Mouse (Mus musculus) MEL (cell line): ENCODE measurements around the gene Tuba3a. TPM values are rescaled to one million over a fixed set of nuclear protein-coding genes. Genes with fewer than 3 reads are reported as not detected.
A peak's percentile ranks its signal among the peaks of the same experiment; 100 is the strongest.

Experiments
- DNase-seq: peaks from one replicate; pipeline ENCODE4 v3.0.0; 2011; ENCODE audit warnings: low read depth, low spot score
- H3K27ac ChIP-seq: 2 replicates; pipeline ENCODE4 v1.5.1; 2012; ENCODE audit warnings: low read depth, mild to moderate bottlenecking, control low read depth, low read length, moderate library complexity; ENCODE audit not compliant: control insufficient read depth
- H3K27me3 ChIP-seq, 2 experiments: fragments of 150-350 bp in 1 of 2; sonication (generic) in 1 of 2; 2 replicates each; pipeline ENCODE4 v1.6.1; 2012; ENCODE audit warnings: low read length in 2 of 2, mild to moderate bottlenecking in 2 of 2, improper control_type of control experiment in 1 of 2, moderate library complexity in 1 of 2; ENCODE audit not compliant: insufficient read depth in 2 of 2, control insufficient read depth in 1 of 2
- H3K36me3 ChIP-seq, 2 experiments: 2 replicates each; pipeline ENCODE4 v1.6.1; 2012 to 2014; ENCODE audit warnings: low read length in 2 of 2, improper control_type of control experiment in 1 of 2, inconsistent platforms in 1 of 2, mild to moderate bottlenecking in 1 of 2; ENCODE audit not compliant: insufficient read depth in 2 of 2, control insufficient read depth in 1 of 2
- H3K4me1 ChIP-seq, 2 experiments: fragments of 150-350 bp in 1 of 2; sonication (generic) in 1 of 2; 2 replicates each; pipeline ENCODE4 v1.6.1; 2012; ENCODE audit warnings: low read length in 2 of 2, improper control_type of control experiment in 1 of 2, mild to moderate bottlenecking in 1 of 2; ENCODE audit not compliant: insufficient read depth in 2 of 2, control insufficient read depth in 1 of 2
- H3K4me3 ChIP-seq, 2 experiments: fragments of 150-350 bp in 1 of 2; sonication (generic) in 1 of 2; 2 replicates each; pipeline ENCODE4 v1.5.1; 2012; ENCODE audit warnings: low read depth in 2 of 2, low read length in 2 of 2, mild to moderate bottlenecking in 2 of 2, moderate library complexity in 2 of 2, control low read depth in 1 of 2, improper control_type of control experiment in 1 of 2; ENCODE audit not compliant: control insufficient read depth in 1 of 2, insufficient read depth in 1 of 2
- H3K79me2 ChIP-seq: 2 replicates; pipeline ENCODE4 v1.6.1; 2012; ENCODE audit warnings: mild to moderate bottlenecking, low read length, moderate library complexity; ENCODE audit not compliant: control insufficient read depth, poor library complexity, insufficient read depth
- H3K9ac ChIP-seq: 2 replicates; pipeline ENCODE4 v1.6.1; 2012; ENCODE audit warnings: low read depth, mild to moderate bottlenecking, control low read depth, low read length, moderate library complexity; ENCODE audit not compliant: control insufficient read depth, poor library complexity, severe bottlenecking
- H3K9me3 ChIP-seq: fragments of 150-350 bp; sonication (generic); replicated peaks from 2 replicates; pipeline ENCODE4 v1.6.1; 2012; ENCODE audit warnings: mild to moderate bottlenecking, low read length, improper control_type of control experiment, moderate library complexity; ENCODE audit not compliant: insufficient read depth
- CHD2 ChIP-seq: IDR thresholded peaks from 2 replicates; pipeline ENCODE4 v1.6.1; 2011; ENCODE audit warnings: low read length, improper control_type of control experiment
- E2F4 ChIP-seq: IDR thresholded peaks from 2 replicates; pipeline ENCODE4 v1.6.1; 2011; ENCODE audit warnings: low read depth, low read length, improper control_type of control experiment, borderline replicate concordance
- ETS1 ChIP-seq: IDR thresholded peaks from 2 replicates; pipeline ENCODE4 v1.6.1; 2012; ENCODE audit warnings: low read depth, mild to moderate bottlenecking, inconsistent platforms, low read length, improper control_type of control experiment, moderate library complexity
- GABPA ChIP-seq: IDR thresholded peaks from 2 replicates; pipeline ENCODE4 v1.6.1; 2012; ENCODE audit warnings: low read depth, mild to moderate bottlenecking, inconsistent platforms, low read length, improper control_type of control experiment, moderate library complexity
- GATA1 ChIP-seq: IDR thresholded peaks from 2 replicates; pipeline ENCODE4 v1.6.1; 2011; ENCODE audit warnings: low read depth, low read length, improper control_type of control experiment
- HCFC1 ChIP-seq: IDR thresholded peaks from 2 replicates; pipeline ENCODE4 v1.6.1; 2012; ENCODE audit warnings: low read depth, mild to moderate bottlenecking, inconsistent platforms, low read length, improper control_type of control experiment, moderate library complexity
- JUND ChIP-seq: IDR thresholded peaks from 2 replicates; pipeline ENCODE4 v1.6.1; 2011; ENCODE audit warnings: low read depth, mild to moderate bottlenecking, improper control_type of control experiment, low read length
- KAT2A ChIP-seq: conservative IDR thresholded peaks from 2 replicates; pipeline ENCODE4 v1.6.1; 2012; ENCODE audit warnings: low read depth, low read length, improper control_type of control experiment, inconsistent platforms
- MAFK ChIP-seq: IDR thresholded peaks from 2 replicates; pipeline ENCODE4 v1.6.1; 2011; ENCODE audit warnings: low read depth, mild to moderate bottlenecking, low read length, improper control_type of control experiment, borderline replicate concordance
- MAX ChIP-seq: IDR thresholded peaks from 2 replicates; pipeline ENCODE4 v1.6.1; 2011; ENCODE audit warnings: low read length, improper control_type of control experiment
- MAZ ChIP-seq: IDR thresholded peaks from 2 replicates; pipeline ENCODE4 v1.6.1; 2012; ENCODE audit warnings: low read depth, mild to moderate bottlenecking, inconsistent platforms, low read length, improper control_type of control experiment
- POLR2A ChIP-seq, 2 experiments: IDR thresholded peaks; 2 replicates each; pipeline ENCODE4 v1.6.1; 2011 to 2012; ENCODE audit warnings: low read length in 2 of 2, mild to moderate bottlenecking in 2 of 2, control low read depth in 1 of 2, improper control_type of control experiment in 1 of 2, low read depth in 1 of 2, moderate library complexity in 1 of 2; ENCODE audit not compliant: control insufficient read depth in 1 of 2, insufficient read depth in 1 of 2, poor library complexity in 1 of 2
- RCOR1 ChIP-seq: IDR thresholded peaks from 2 replicates; pipeline ENCODE4 v1.6.1; 2012; ENCODE audit warnings: low read depth, mild to moderate bottlenecking, inconsistent platforms, low read length, improper control_type of control experiment
- SIN3A ChIP-seq: IDR thresholded peaks from 2 replicates; pipeline ENCODE4 v1.6.1; 2012; ENCODE audit warnings: low read length, improper control_type of control experiment, inconsistent platforms
- SMC3 ChIP-seq: IDR thresholded peaks from 2 replicates; pipeline ENCODE4 v1.6.1; 2011; ENCODE audit warnings: low read depth, low read length, improper control_type of control experiment
- TAL1 ChIP-seq: IDR thresholded peaks from 2 replicates; pipeline ENCODE4 v1.6.1; 2012; ENCODE audit warnings: mild to moderate bottlenecking, inconsistent platforms, low read length, moderate library complexity, mixed read lengths
- TBP ChIP-seq: IDR thresholded peaks from 2 replicates; pipeline ENCODE4 v1.8.0; 2011; ENCODE audit warnings: low read depth, low read length, improper control_type of control experiment
- TCF12 ChIP-seq: IDR thresholded peaks from 2 replicates; pipeline ENCODE4 v1.6.1; 2014; ENCODE audit warnings: low read depth, mild to moderate bottlenecking, inconsistent platforms, low read length, improper control_type of control experiment, moderate library complexity
- USF1 ChIP-seq: IDR thresholded peaks from 2 replicates; pipeline ENCODE4 v1.6.1; 2014; ENCODE audit warnings: low read depth, mild to moderate bottlenecking, inconsistent platforms, low read length, improper control_type of control experiment, moderate library complexity
- USF2 ChIP-seq, 2 experiments: IDR thresholded peaks; 2 replicates each; pipeline ENCODE4 v1.6.1; 2011 to 2012; ENCODE audit warnings: improper control_type of control experiment in 2 of 2, low read length in 2 of 2, borderline replicate concordance in 1 of 2, inconsistent platforms in 1 of 2, low read depth in 1 of 2, mild to moderate bottlenecking in 1 of 2; ENCODE audit not compliant: insufficient read depth in 1 of 2
- ZKSCAN1 ChIP-seq: IDR thresholded peaks from 2 replicates; pipeline ENCODE4 v1.6.1; 2012; ENCODE audit warnings: low read depth, mild to moderate bottlenecking, inconsistent platforms, low read length, improper control_type of control experiment, moderate library complexity
- ZMIZ1 ChIP-seq: IDR thresholded peaks from 2 replicates; pipeline ENCODE4 v1.6.1; 2012; ENCODE audit warnings: low read depth, mild to moderate bottlenecking, inconsistent platforms, low read length, improper control_type of control experiment, moderate library complexity
- ZNF384 ChIP-seq: IDR thresholded peaks from 2 replicates; pipeline ENCODE4 v1.6.1; 2012; ENCODE audit warnings: low read depth, mild to moderate bottlenecking, inconsistent platforms, low read length, improper control_type of control experiment
- polyA plus RNA-seq, 2 experiments: library from polyadenylated mRNA; stranded (reverse) in 1 of 2; unstranded in 1 of 2; fragments of >175 nt in 1 of 2; fragments of >200 nt in 1 of 2; gene quantifications; 2 replicates each; pipeline versions ENCODE4 v1.2.1 to v1.2.4; 2012; ENCODE audit warnings: low replicate concordance in 2 of 2, low read depth in 1 of 2; ENCODE audit not compliant: insufficient read length in 2 of 2, insufficient read depth in 1 of 2, missing spikeins in 1 of 2
- total RNA-seq: library from RNA; depleted of rRNA; stranded (reverse); fragments of 300-350 nt; gene quantifications from 2 replicates; pipeline ENCODE4 v1.2.3, GENCODE M21; 2012

The Tuba3a gene
- total and polyA plus RNA-seq, 3 experiments, result 0.06 TPM; not detected in 2

DNA sequence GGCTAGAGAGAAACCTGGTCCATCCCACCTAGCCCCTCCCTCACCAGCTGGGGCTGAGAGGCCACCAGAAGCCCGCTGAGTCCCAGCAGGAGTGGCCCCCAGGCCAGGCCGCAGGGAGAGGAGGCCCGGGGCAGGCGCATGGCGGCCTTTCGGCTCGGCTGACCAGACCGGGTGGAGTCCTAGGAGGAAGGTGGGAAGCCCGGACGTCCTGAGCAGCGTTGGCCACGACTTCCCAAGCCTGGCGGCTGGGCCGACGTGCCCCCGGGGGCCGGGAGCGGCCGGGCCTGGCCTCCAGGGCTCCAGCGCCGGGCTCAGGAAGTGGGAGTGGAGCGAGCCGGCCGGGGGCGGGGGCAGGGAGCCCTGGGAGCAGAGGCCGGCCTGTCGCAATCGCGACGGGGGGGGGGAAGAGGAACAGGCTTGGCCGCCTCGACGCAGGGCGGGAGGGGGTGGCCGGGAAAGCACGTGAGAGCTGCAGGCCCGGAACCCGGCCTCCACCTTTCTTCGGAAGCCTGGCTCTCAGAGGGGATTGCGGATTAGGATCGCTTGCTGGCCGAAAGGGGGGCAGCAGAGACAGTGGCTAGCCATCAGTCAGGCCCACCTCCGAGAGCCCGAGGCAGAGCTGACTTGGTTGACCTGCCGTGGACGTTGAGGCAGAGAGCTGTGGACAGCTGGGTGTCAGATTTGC, 27.8 kb upstream of the Tuba3a start, which contains the start of gene Ltbr (continued):
- TF ChIP-seq E2F4 (no peak), USF1 (peak; percentile 62), HCFC1 (peak; percentile 59; the same call in 1 of the 2 replicates), TCF12 (no peak), ZKSCAN1 (no peak), GABPA (no peak), ZNF384 (no peak), TAL1 (no peak), SIN3A (peak; percentile 59; the same call in 1 of the 2 replicates), SMC3 (no peak), MAZ (peak; percentile 94), POLR2A (IDR thresholded peaks at IDR 0.05; ENCODE audit: control insufficient read depth in 1 of 2, insufficient read depth in 1 of 2, low read depth in 1 of 2, low read length in 2 of 2, poor library complexity in 1 of 2) (peak; percentile 70 to 72), JUND (no peak), ETS1 (no peak), TBP (no peak), CHD2 (no peak), KAT2A (no peak), MAFK (no peak), RCOR1 (no peak)

DNA sequence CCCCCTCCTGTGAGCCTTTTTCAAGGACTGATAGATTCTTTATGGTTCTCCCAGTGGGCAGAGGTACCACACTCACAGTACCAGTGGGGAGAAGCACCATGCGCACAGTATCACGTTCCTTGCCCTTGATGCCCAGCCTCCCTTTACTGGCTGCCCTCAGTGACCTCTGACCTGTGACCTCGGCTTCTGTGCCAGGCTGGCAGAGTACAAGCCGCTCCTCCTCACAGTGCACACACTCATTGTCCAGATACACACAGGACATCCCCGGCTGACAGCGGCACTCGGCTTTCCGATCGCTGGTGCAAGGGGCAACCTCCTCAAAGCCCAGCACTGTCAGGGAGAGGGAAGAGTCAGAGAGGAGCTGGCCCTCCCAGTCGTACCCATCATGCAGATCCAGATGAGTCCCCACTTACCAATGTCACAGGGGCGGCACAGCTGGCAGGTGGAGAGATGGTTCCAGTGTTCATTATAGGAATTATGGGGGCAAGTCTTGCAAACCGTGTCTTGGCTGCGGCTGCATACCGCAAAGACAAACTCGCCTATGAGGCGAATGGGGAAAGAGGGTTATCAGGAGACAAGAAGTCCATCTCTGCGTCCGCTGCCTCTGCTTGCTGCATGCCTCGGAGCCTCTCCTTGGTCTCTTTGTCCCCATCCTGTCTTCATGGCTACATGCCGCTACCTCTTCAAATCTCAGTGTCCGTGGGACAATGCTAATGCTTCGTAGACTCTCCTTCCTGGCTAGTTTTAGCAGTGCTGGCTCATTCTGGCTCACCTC, 26.9 kb upstream of the Tuba3a start:
- H3K27ac ChIP-seq, result no peak overlapping the region

More for the DNA sequence above, 26.9 kb upstream of the Tuba3a start:
- peak; percentile 34 for DNase-seq
- Histone ChIP-seq H3K9me3 (no peaks in the 10 kb centered on the region), H3K36me3 (peaks cover 0 to 6% of the 10 kb centered on the region in 2 experiments; a peak in 1 of 4 replicates), H3K27me3 (no peaks in the 10 kb centered on the region), H3K4me1 (peaks cover 2 to 12% of the 10 kb centered on the region in 2 experiments; a peak in 3 of 4 replicates), H3K4me3 (peak overlapping the region; percentile 74 to 96), H3K79me2 (peaks cover 12% of the 10 kb centered on the region), H3K9ac (peak overlapping the region; percentile 91)
- TF ChIP-seq USF1, result no peak
- no peak for TF ChIP-seq USF2 (IDR thresholded peaks at IDR 0.05; ENCODE audit: borderline replicate concordance in 1 of 2, insufficient read depth in 1 of 2, low read depth in 1 of 2, low read length in 2 of 2)
- no peak for TF ChIP-seq GATA1
- TF ChIP-seq TAL1, result no peak
- no peak for TF ChIP-seq ZMIZ1
- TF ChIP-seq MAX, result no peak
- TF ChIP-seq ZKSCAN1, result no peak
- no peak for TF ChIP-seq SMC3
